Mouse (Mus musculus) gastrocnemius, postnatal 10 days (tissue): ENCODE measurements around the gene Tgfbr2. TPM values are rescaled to one million over a fixed set of nuclear protein-coding genes. Genes with fewer than 3 reads are reported as not detected.

Experiments used
- DNase-seq: peaks from one replicate; pipeline ENCODE4 v3.0.0; 2021; ENCODE audit warnings: mixed read lengths
- total RNA-seq, 2 experiments: library from RNA; stranded (reverse); gene quantifications; 2 replicates each; pipeline ENCODE4 v1.2.3; 2021

Tgfbr2 gene
- total RNA-seq, 2 experiments from 2014 or later = 39.2 to 50.0 TPM

- DNase-seq = no peak
These were observed 18.8 kb upstream of the Tgfbr2 start for GRCm38 (mm10) chr9:116193889-116194450.

- no peak for DNase-seq
These were observed 18.3 kb upstream of the Tgfbr2 start for GRCm38 (mm10) chr9:116193535-116193881.

- DNase-seq = no peak
These were observed 17.8 kb upstream of the Tgfbr2 start for GRCm38 (mm10) chr9:116192826-116193534.

GRCm38 (mm10) chr9:116192253-116192652 is 17.1 kb upstream of the Tgfbr2 start:
- no peak for DNase-seq

- no peak for DNase-seq
These were observed 14.7 kb upstream of the Tgfbr2 start for GRCm38 (mm10) chr9:116189831-116190230.

- DNase-seq = no peak
These were observed 13.9 kb upstream of the Tgfbr2 start for GRCm38 (mm10) chr9:116188952-116189666.

GRCm38 (mm10) chr9:116187181-116187731 is 12.1 kb upstream of the Tgfbr2 start:
- no peak for DNase-seq

GRCm38 (mm10) chr9:116184903-116185302 is 9.7 kb upstream of the Tgfbr2 start:
- no peak for DNase-seq

- DNase-seq = no peak
These were observed 7.9 kb upstream of the Tgfbr2 start for GRCm38 (mm10) chr9:116183035-116183434.

- DNase-seq = no peak
These were observed 6.4 kb upstream of the Tgfbr2 start for GRCm38 (mm10) chr9:116181608-116182007.

- DNase-seq = no peak
These were observed 3.0 kb upstream of the Tgfbr2 start for GRCm38 (mm10) chr9:116178151-116178550.

- DNase-seq = no peak
These were observed 1.9 kb upstream of the Tgfbr2 start for GRCm38 (mm10) chr9:116177108-116177507.

GRCm38 (mm10) chr9:116175488-116176115 is 442 bp upstream of the Tgfbr2 start:
- DNase-seq = no peak

- DNase-seq = no peak
These were observed 1.5 kb downstream of the Tgfbr2 start for GRCm38 (mm10) chr9:116173473-116174170.

GRCm38 (mm10) chr9:116173059-116173458 is 2.1 kb downstream of the Tgfbr2 start:
- DNase-seq = no peak

- DNase-seq = no peak
These were observed 6.1 kb downstream of the Tgfbr2 start for GRCm38 (mm10) chr9:116169067-116169466.

- no peak for DNase-seq
These were observed 7.8 kb downstream of the Tgfbr2 start for GRCm38 (mm10) chr9:116167304-116167880.

- DNase-seq = no peak
These were observed 8.8 kb downstream of the Tgfbr2 start for GRCm38 (mm10) chr9:116166363-116166762.

GRCm38 (mm10) chr9:116163883-116164282 is 11.3 kb downstream of the Tgfbr2 start:
- no peak for DNase-seq

- no peak for DNase-seq
These were observed 12.2 kb downstream of the Tgfbr2 start for GRCm38 (mm10) chr9:116162866-116163374.

- no peak for DNase-seq
These were observed 14.3 kb downstream of the Tgfbr2 start for GRCm38 (mm10) chr9:116160860-116161259.
